Mouse (Mus musculus) v-Abl transformed pro-B cells (cell line): ENCODE measurements around the gene Nacc2.

Source experiments
- in situ Hi-C, 2 experiments: fragments of 400-800 bp; cut with MboI; formaldehyde crosslinking; loops; one replicate each; pipeline ENCODE4 v1.15.1; 2025; ENCODE audit not compliant: unreplicated experiment in 2 of 2

Gene Nacc2

GRCm38 (mm10) chr2:26022258-26022565, 100.8 kb downstream of the Nacc2 start:
- in situ Hi-C loops = loop anchor here (5.0 to 10.0 kb wide), 4 partner anchors 85 to 177 kb away; partner anchors contain the start of gene Sohlh1 (in 1 of the 2)

DNA sequence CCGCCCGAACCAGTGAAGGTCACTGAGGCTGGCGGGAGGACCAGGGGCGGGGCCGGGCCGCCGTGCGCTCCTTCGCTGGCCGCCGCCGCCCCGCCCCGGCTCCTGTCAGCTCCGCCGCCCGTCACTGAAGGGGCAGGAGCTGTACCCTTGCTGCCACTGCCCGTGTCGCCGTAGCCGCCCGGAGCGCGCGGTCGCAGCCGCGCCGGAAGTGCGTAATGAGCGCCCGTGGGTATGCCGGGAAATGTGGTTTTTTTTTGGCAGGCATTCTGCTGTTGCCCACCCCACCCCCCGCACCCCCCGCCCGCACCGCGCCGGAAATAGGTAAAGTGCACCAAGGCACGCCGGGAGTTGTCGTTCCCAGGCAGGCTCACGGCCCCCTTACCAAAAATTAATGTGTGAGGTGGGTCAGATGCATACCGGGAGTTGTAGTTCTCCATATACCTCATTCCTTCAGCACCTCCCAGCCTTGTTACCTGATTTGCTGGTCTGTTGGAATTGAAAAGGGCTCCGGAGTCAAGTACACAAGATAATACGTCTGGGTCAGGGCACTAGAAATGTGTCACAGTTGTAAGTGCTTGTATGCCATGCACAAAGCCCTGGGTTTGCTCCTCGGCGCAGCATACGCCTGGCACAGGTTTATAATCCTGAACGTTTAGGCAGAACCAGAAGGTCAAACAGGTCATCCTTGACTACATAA, 101.3 kb downstream of the Nacc2 start, which contains the start of gene Ubac1:
TSS of gene Ubac1 (minus strand) at position 187 of the 697 bp plus-strand sequence.
- in situ Hi-C loops = loop anchor here (5.0 to 10.0 kb wide), 4 partner anchors 84 to 177 kb away; partner anchors contain the start of gene Sohlh1 (in 1 of the 2)

DNA sequence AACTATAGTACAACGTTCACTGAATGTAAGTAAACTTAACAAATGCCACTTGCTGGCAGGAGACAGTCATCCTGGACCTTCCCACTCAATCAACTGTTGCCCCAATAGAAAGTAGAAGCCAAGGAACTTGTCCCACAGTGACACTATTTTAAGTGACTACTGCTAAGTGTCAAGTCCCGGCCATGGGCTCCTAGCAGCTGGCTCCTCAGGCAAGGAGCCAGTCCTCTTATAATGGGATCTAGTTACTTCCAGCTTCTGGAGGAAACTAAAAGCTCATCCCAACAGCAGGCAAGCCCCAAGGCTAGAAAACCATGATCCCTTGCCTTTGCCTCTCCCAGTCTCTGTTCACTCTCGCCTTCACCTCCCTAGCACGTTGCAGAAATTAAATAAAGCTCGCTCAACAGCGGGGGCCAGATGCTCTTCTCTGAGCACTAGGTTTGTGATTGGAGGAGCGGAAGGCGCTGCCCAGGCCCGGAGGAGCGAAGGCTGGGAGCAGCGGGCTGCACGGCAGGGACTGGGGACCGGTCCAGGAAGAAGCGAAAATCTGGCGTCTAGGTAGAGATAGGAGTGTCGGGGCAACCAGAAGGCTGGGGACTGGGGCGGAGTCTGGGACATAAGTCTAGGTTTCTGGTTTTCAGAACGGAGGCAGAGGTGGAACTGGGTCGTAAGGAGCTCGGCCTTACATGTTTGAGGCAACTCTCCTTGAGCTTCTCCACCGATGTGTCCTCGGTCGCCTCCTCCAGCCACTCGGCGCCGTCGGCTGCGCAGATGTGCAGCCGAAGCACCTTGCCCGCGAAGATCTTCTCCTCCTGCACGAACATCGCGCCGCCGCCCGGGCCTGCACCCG, 102.1 kb downstream of the Nacc2 start:
- in situ Hi-C loops = loop anchor here (5.0 to 10.0 kb wide), 4 partner anchors 84 to 176 kb away; partner anchors contain the start of gene Sohlh1 (in 1 of the 2)

GRCm38 (mm10) chr2:26019923-26020322, 103.1 kb downstream of the Nacc2 start:
- in situ Hi-C loops = loop anchor here (5.0 to 10.0 kb wide), 5 partner anchors 38 to 175 kb away; partner anchors contain the start of genes Camsap1 (in 1 of the 2) and Sohlh1 (in 1 of the 2)

DNA sequence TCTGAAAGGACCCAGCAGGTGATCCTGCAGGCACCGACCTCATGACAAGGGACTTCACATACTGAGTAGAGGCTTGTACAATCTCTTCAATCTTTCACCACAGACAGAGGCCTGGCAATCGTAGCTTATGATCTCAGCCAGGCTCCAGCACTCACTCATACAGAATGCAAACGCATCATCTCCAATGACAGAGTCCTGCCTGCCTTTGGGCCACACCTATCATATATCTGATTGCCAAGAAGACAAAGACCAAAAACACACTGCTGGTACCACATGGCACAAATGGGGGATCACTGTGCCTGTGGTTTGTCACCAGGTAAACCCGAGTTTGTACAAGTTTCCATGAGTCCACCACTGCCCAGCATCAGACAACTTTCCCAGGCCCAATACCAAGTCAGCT, 105.7 kb downstream of the Nacc2 start:
- in situ Hi-C loops = loop anchor here in 1 of 2 experiments (5.0 kb wide), 1 partner anchor 35 kb away; the partner anchor contains the start of gene Camsap1

DNA sequence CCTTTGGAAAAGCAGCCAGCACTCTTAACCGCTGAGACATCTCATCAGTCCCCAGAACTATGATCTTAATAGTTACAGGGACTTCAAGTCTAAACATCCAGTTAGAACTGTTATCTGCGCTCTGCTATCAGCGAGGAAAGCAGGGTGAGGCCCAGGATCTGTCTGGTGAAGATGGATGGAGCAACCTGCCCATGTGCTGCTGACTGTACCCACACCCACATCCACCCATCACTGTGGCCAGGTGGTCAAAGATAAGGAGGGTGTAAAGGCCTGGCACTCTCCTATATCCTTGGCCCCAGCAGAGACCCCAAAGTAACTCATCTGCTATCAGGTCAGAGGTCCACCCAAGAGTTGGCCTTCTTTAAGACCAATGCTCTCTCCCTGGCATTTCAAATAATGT, 109.3 kb downstream of the Nacc2 start:
- in situ Hi-C loops = no loop called here

DNA sequence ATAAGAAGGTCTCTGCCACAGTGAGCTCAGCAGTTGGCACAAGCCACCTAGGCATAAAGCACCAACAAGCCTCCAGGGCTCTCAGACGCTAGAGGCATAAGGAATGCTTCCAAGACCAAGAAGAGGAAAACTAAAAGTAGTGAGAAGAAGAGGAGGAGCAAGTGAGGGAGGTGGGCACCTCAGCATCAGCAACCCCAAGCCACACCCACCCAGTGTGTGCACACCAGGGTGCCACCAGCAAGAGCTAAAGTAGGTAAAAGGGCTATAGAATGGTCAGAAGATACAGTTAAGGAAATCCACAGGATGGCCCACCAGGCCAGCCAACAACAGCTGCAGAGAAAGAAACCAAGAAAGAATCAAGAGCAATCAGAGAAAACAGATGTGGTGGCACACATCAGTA, 111.6 kb downstream of the Nacc2 start:
- in situ Hi-C loops = no loop called here
